Mouse (Mus musculus) ES-Bruce4 (cell line): ENCODE measurements at regions not wholly inside any gene's neighbourhood (a gene's known extent, or its start where the extent isn't known, plus 50 kb on each side); places are given as distances from the start of the nearest gene placed in this dataset.

ENCODE experiments used
- H3K27ac ChIP-seq: 2 replicates; pipeline ENCODE4 v1.5.1; 2012; ENCODE audit warnings: low read length, inconsistent platforms; ENCODE audit not compliant: insufficient read depth
- H3K27me3 ChIP-seq: 2 replicates; pipeline ENCODE4 v1.6.1; 2012; ENCODE audit warnings: mild to moderate bottlenecking, low read length, inconsistent platforms; ENCODE audit not compliant: control insufficient read depth, poor library complexity, insufficient read depth, severe bottlenecking
- H3K36me3 ChIP-seq: 2 replicates; pipeline ENCODE4 v1.6.1; 2012; ENCODE audit warnings: inconsistent platforms, mild to moderate bottlenecking, low read length, moderate library complexity; ENCODE audit not compliant: control insufficient read depth, poor library complexity, insufficient read depth, severe bottlenecking
- H3K4me1 ChIP-seq: one replicate; pipeline ENCODE4 v1.8.1; 2011; ENCODE audit warnings: low read length; ENCODE audit not compliant: control insufficient read depth, insufficient read depth
- H3K4me3 ChIP-seq: 2 replicates; pipeline ENCODE4 v1.5.1; 2011; ENCODE audit warnings: low read depth, mild to moderate bottlenecking, low read length
- H3K9ac ChIP-seq: 2 replicates; pipeline ENCODE4 v1.6.1; 2012; ENCODE audit warnings: low read depth, mild to moderate bottlenecking, inconsistent platforms; ENCODE audit not compliant: poor library complexity, severe bottlenecking
- H3K9me3 ChIP-seq: replicated peaks from 2 replicates; pipeline ENCODE4 v1.6.1; 2012; ENCODE audit warnings: mild to moderate bottlenecking, low read length, inconsistent platforms; ENCODE audit not compliant: control insufficient read depth, poor library complexity, insufficient read depth, severe bottlenecking
- CTCF ChIP-seq: IDR thresholded peaks from one replicate; pipeline ENCODE4 v1.8.1; 2011; ENCODE audit warnings: low read depth, low read length
- EP300 ChIP-seq: IDR thresholded peaks from 2 replicates; pipeline ENCODE4 v1.6.1; 2011; ENCODE audit warnings: low read depth, low read length; ENCODE audit not compliant: insufficient read depth
- POLR2A ChIP-seq: IDR thresholded peaks from one replicate; pipeline ENCODE4 v1.8.1; 2011; ENCODE audit warnings: low read length; ENCODE audit not compliant: insufficient read depth

- H3K27me3 ChIP-seq = no peaks in the 10 kb centered on the region
- H3K9me3 ChIP-seq = no peaks in the 10 kb centered on the region
- H3K9ac ChIP-seq = no peak overlapping the region
- H3K4me1 ChIP-seq = no peaks in the 10 kb centered on the region
- H3K36me3 ChIP-seq = no peaks in the 10 kb centered on the region
- H3K4me3 ChIP-seq = no peak overlapping the region
- no peak for TF ChIP-seq POLR2A
- no peak for TF ChIP-seq EP300
- TF ChIP-seq CTCF = no peak
- no peak overlapping the region for H3K27ac ChIP-seq
Measured at GRCm38 (mm10) chr16:7658133-7658532, 766.8 kb downstream of the Tmem114 start.

DNA sequence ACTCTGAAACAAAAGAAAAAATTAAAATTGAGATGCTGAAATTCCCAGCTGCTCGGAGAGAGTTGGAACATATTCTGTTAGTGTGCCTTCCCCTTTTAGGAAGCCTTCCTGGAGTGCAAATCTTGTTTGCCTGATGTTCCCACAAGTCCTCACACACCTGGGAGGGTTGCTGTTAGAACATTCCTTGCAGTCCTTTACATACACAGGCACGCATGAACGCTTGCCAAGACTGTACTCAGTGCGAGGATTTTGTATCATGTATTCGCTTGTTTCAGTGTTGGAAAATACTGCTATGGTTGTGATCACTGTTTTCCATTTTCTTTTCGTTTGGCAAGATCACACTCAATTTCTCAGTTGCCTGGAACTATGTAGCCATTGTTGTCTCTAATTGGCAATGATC is 770.5 kb downstream of the Tmem114 start:
- H3K4me1 ChIP-seq = no peaks in the 10 kb centered on the region

DNA sequence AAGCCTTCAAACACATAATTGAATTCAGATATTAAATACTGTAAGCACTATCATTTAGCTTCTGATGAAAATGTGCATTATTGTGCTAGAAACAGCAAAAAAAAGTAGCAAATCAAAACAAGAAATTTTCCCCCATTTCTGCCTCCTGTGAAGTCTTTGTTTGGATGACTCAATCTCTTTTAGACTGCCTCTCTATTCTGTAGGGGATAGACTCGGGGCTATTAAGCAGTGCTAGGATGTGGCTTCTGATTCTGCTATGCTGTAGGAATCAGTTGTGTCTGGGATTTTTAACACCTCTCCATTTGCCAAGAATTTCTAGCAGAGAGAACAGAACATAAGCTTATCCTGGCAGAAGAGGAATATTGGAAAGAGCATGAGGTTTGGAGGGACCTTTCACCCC is 775.2 kb downstream of the Tmem114 start:
- no peak overlapping the region for H3K4me3 ChIP-seq
- H3K9me3 ChIP-seq = no peaks in the 10 kb centered on the region
- H3K9ac ChIP-seq = no peak overlapping the region
- TF ChIP-seq POLR2A (no peak), EP300 (no peak), CTCF (no peak)
- H3K4me1 ChIP-seq = no peaks in the 10 kb centered on the region
- H3K36me3 ChIP-seq = no peaks in the 10 kb centered on the region
- no peak overlapping the region for H3K27ac ChIP-seq
- no peaks in the 10 kb centered on the region for H3K27me3 ChIP-seq

More for the DNA sequence above, 770.5 kb downstream of the Tmem114 start:
- H3K27ac ChIP-seq = no peak overlapping the region
- no peak for TF ChIP-seq POLR2A
- TF ChIP-seq EP300 = no peak
- no peak for TF ChIP-seq CTCF
- H3K4me3 ChIP-seq = no peak overlapping the region
- no peaks in the 10 kb centered on the region for H3K9me3 ChIP-seq
- no peak overlapping the region for H3K9ac ChIP-seq
- H3K36me3 ChIP-seq = no peaks in the 10 kb centered on the region
- H3K27me3 ChIP-seq = no peaks in the 10 kb centered on the region

- Histone ChIP-seq H3K36me3 (no peaks in the 10 kb centered on the region), H3K4me3 (no peak overlapping the region), H3K4me1 (no peaks in the 10 kb centered on the region), H3K27me3 (no peaks in the 10 kb centered on the region), H3K27ac (no peak overlapping the region), H3K9me3 (no peaks in the 10 kb centered on the region), H3K9ac (no peak overlapping the region)
- TF ChIP-seq CTCF (no peak), EP300 (no peak), POLR2A (no peak)
Measured at GRCm38 (mm10) chr16:7647275-7647926, 777.5 kb downstream of the Tmem114 start.

- H3K9me3 ChIP-seq = no peaks in the 10 kb centered on the region
- TF ChIP-seq EP300 (no peak), CTCF (no peak), POLR2A (no peak)
- H3K27ac ChIP-seq = no peak overlapping the region
- H3K4me1 ChIP-seq = no peaks in the 10 kb centered on the region
- H3K36me3 ChIP-seq = no peaks in the 10 kb centered on the region
- H3K9ac ChIP-seq = no peak overlapping the region
- no peak overlapping the region for H3K4me3 ChIP-seq
- H3K27me3 ChIP-seq = no peaks in the 10 kb centered on the region
Measured at GRCm38 (mm10) chr16:7644363-7644762, 780.6 kb downstream of the Tmem114 start.

DNA sequence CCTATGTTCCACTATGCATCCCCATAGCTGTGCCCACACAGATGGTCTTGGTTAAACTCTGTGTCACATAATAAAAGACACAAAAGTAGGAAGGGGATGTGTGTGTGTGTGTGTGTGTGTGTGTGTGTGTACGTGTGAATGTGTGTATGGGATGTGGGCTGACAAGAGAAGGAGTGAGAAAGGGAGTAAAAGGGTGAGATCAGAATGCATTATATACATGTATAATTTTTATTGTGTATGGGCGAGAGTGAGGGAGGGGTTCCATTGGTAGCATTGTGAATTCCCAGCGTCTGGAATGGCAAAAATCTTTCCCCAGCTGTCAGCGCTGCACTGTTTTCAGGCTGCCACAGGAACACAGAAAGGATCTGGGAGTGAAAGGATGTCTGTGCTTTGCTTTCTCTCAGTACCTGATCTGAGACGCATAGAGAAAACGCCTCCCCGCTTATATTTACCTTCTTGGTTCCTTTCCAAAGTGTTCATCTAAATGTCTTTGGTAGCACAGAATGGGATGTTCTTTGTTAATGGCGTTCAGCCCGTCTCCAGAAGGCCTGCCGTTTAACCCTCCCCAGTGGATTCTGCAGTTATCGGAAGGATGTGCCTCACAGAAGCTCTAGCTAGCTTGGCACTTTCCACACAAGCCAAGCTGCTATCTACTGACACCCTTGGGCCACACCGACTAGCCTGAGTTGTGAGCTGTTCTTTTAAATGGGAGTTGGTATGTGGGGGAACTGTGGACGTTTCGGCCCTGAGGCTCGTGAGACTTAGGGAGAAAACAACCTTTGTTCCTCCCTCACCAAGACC is 785.8 kb downstream of the Tmem114 start:
- H3K9ac ChIP-seq = no peak overlapping the region
- no peaks in the 10 kb centered on the region for H3K9me3 ChIP-seq
- no peaks in the 10 kb centered on the region for H3K4me1 ChIP-seq
- no peak overlapping the region for H3K27ac ChIP-seq
- H3K36me3 ChIP-seq = no peaks in the 10 kb centered on the region
- no peak for TF ChIP-seq POLR2A
- no peak for TF ChIP-seq EP300
- TF ChIP-seq CTCF = no peak
- H3K27me3 ChIP-seq = no peaks in the 10 kb centered on the region
- H3K4me3 ChIP-seq = no peak overlapping the region
